Mouse (Mus musculus): ENCODE data around the gene Hba-x. TPM values are rescaled to one million over a fixed set of nuclear protein-coding genes. Genes with fewer than 3 reads are reported as not detected.

The Hba-x gene
- total RNA-seq, 1 experiment, result not detected

- Histone ChIP-seq H3K9ac (ENCODE audit: insufficient read depth, low read depth, low read length, poor library complexity, severe bottlenecking) (no peak overlapping the region), H3K4me3 (ENCODE audit: insufficient read depth in 1 of 2, low read depth in 1 of 2, low read length in 2 of 2, poor library complexity in 1 of 2, severe bottlenecking in 1 of 2) (no peak overlapping the region), H3K9me3 (ENCODE audit: control insufficient read depth, insufficient read depth, low read depth, low read length) (no peaks in the 10 kb centered on the region), H3K27ac (ENCODE audit: insufficient read depth, low read depth, low read length, poor library complexity, severe bottlenecking) (no peak overlapping the region), H3K36me3 (ENCODE audit: control insufficient read depth, insufficient read depth, low read length, poor library complexity, severe bottlenecking) (no peaks in the 10 kb centered on the region), H3K4me1 (ENCODE audit: control insufficient read depth in 2 of 2, insufficient read depth in 2 of 2, low read length in 2 of 2, poor library complexity in 1 of 2) (no peaks in the 10 kb centered on the region)
- in situ Hi-C loops (cut with MboI; ENCODE audit: low sequenced_read_pairs in 2 of 2, unreplicated experiment in 2 of 2), result no loop called here
- TF ChIP-seq HCFC1 (IDR thresholded peaks at IDR 0.05; ENCODE audit: borderline replicate concordance, insufficient read depth, low read length) (no peak), MAFK (IDR thresholded peaks at IDR 0.05; ENCODE audit: insufficient read depth, low read depth, low read length) (no peak), ZNF384 (IDR thresholded peaks at IDR 0.05; ENCODE audit: low read depth, low read length) (no peak), CHD2 (IDR thresholded peaks at IDR 0.05; ENCODE audit: low read depth, low read length) (no peak), ZC3H11A (IDR thresholded peaks at IDR 0.05; ENCODE audit: borderline replicate concordance, low read depth, low read length) (no peak)
- no peak for DNase-seq (ENCODE audit: low read depth, low spot score)
Observed at GRCm38 (mm10) chr11:32268952-32269351, 7.2 kb upstream of the Hba-x start.

- Histone ChIP-seq H3K36me3 (ENCODE audit: control insufficient read depth, insufficient read depth, low read length, poor library complexity, severe bottlenecking) (no peaks in the 10 kb centered on the region), H3K4me3 (ENCODE audit: insufficient read depth in 1 of 2, low read depth in 1 of 2, low read length in 2 of 2, poor library complexity in 1 of 2, severe bottlenecking in 1 of 2) (no peak overlapping the region), H3K9me3 (ENCODE audit: control insufficient read depth, insufficient read depth, low read depth, low read length) (no peaks in the 10 kb centered on the region), H3K4me1 (ENCODE audit: control insufficient read depth in 2 of 2, insufficient read depth in 2 of 2, low read length in 2 of 2, poor library complexity in 1 of 2) (no peaks in the 10 kb centered on the region), H3K27ac (ENCODE audit: insufficient read depth, low read depth, low read length, poor library complexity, severe bottlenecking) (no peak overlapping the region), H3K9ac (ENCODE audit: insufficient read depth, low read depth, low read length, poor library complexity, severe bottlenecking) (no peak overlapping the region)
- TF ChIP-seq CHD2 (IDR thresholded peaks at IDR 0.05; ENCODE audit: low read depth, low read length) (no peak), HCFC1 (IDR thresholded peaks at IDR 0.05; ENCODE audit: borderline replicate concordance, insufficient read depth, low read length) (no peak), ZNF384 (IDR thresholded peaks at IDR 0.05; ENCODE audit: low read depth, low read length) (no peak), ZC3H11A (IDR thresholded peaks at IDR 0.05; ENCODE audit: borderline replicate concordance, low read depth, low read length) (no peak), MAFK (IDR thresholded peaks at IDR 0.05; ENCODE audit: insufficient read depth, low read depth, low read length) (no peak)
- DNase-seq (ENCODE audit: low read depth, low spot score), result no peak
- in situ Hi-C loops (cut with MboI; ENCODE audit: low sequenced_read_pairs in 2 of 2, unreplicated experiment in 2 of 2), result no loop called here
Observed at GRCm38 (mm10) chr11:32271178-32271577, 5.0 kb upstream of the Hba-x start.

- Histone ChIP-seq H3K4me3 (ENCODE audit: insufficient read depth in 1 of 2, low read depth in 1 of 2, low read length in 2 of 2, poor library complexity in 1 of 2, severe bottlenecking in 1 of 2) (peak overlapping the region; percentile 10 to 41; a peak in 3 of 4 replicates), H3K36me3 (ENCODE audit: control insufficient read depth, insufficient read depth, low read length, poor library complexity, severe bottlenecking) (no peaks in the 10 kb centered on the region), H3K4me1 (ENCODE audit: control insufficient read depth in 2 of 2, insufficient read depth in 2 of 2, low read length in 2 of 2, poor library complexity in 1 of 2) (no peaks in the 10 kb centered on the region; a peak in 1 of 4 replicates), H3K27ac (ENCODE audit: insufficient read depth, low read depth, low read length, poor library complexity, severe bottlenecking) (no peak overlapping the region), H3K9ac (ENCODE audit: insufficient read depth, low read depth, low read length, poor library complexity, severe bottlenecking) (no peak overlapping the region), H3K9me3 (ENCODE audit: control insufficient read depth, insufficient read depth, low read depth, low read length) (no peaks in the 10 kb centered on the region)
- in situ Hi-C loops (cut with MboI; ENCODE audit: low sequenced_read_pairs in 2 of 2, unreplicated experiment in 2 of 2), result no loop called here
- TF ChIP-seq HCFC1 (IDR thresholded peaks at IDR 0.05; ENCODE audit: borderline replicate concordance, insufficient read depth, low read length) (no peak), ZC3H11A (IDR thresholded peaks at IDR 0.05; ENCODE audit: borderline replicate concordance, low read depth, low read length) (no peak), ZNF384 (IDR thresholded peaks at IDR 0.05; ENCODE audit: low read depth, low read length) (no peak), MAFK (IDR thresholded peaks at IDR 0.05; ENCODE audit: insufficient read depth, low read depth, low read length) (no peak), CHD2 (IDR thresholded peaks at IDR 0.05; ENCODE audit: low read depth, low read length) (no peak)
- DNase-seq (ENCODE audit: low read depth, low spot score), result no peak
Observed at GRCm38 (mm10) chr11:32277736-32278457, 1.7 kb downstream of the Hba-x start.

- Histone ChIP-seq H3K4me1 (ENCODE audit: control insufficient read depth in 2 of 2, insufficient read depth in 2 of 2, low read length in 2 of 2, poor library complexity in 1 of 2) (no peaks in the 10 kb centered on the region; a peak in 1 of 4 replicates), H3K36me3 (ENCODE audit: control insufficient read depth, insufficient read depth, low read length, poor library complexity, severe bottlenecking) (no peaks in the 10 kb centered on the region), H3K9me3 (ENCODE audit: control insufficient read depth, insufficient read depth, low read depth, low read length) (no peaks in the 10 kb centered on the region), H3K4me3 (ENCODE audit: insufficient read depth in 1 of 2, low read depth in 1 of 2, low read length in 2 of 2, poor library complexity in 1 of 2, severe bottlenecking in 1 of 2) (no peak overlapping the region), H3K9ac (ENCODE audit: insufficient read depth, low read depth, low read length, poor library complexity, severe bottlenecking) (no peak overlapping the region), H3K27ac (ENCODE audit: insufficient read depth, low read depth, low read length, poor library complexity, severe bottlenecking) (no peak overlapping the region)
- TF ChIP-seq CHD2 (IDR thresholded peaks at IDR 0.05; ENCODE audit: low read depth, low read length) (no peak), MAFK (IDR thresholded peaks at IDR 0.05; ENCODE audit: insufficient read depth, low read depth, low read length) (peak; percentile 65), HCFC1 (IDR thresholded peaks at IDR 0.05; ENCODE audit: borderline replicate concordance, insufficient read depth, low read length) (no peak)
- no peak for DNase-seq (ENCODE audit: low read depth, low spot score)
- in situ Hi-C loops (cut with MboI; ENCODE audit: low sequenced_read_pairs in 2 of 2, unreplicated experiment in 2 of 2), result no loop called here
Observed at GRCm38 (mm10) chr11:32278458-32278957, 2.3 kb downstream of the Hba-x start.

All from ES-E14 (cell line).